Mouse (Mus musculus) G1E (cell line): ENCODE measurements around the gene 2410004B18Rik. TPM values are rescaled to one million over a fixed set of nuclear protein-coding genes. Genes with fewer than 3 reads are reported as not detected.
"Not testable (repeated sequence)": the region's sequence is repeated elsewhere in the genome, so short reads cannot be mapped to it uniquely, and the experiment has no call there.

Experiments used
- ATAC-seq: 2 replicates; pipeline ENCODE4 v1.8.0; 2016; ENCODE audit warnings: mild to moderate bottlenecking; ENCODE audit not compliant: insufficient number of reproducible peaks, poor library complexity, low FRiP score, severe bottlenecking; ENCODE audit errors: extremely low read depth
- DNase-seq: peaks from one replicate; pipeline ENCODE4 v3.0.0; 2012; ENCODE audit warnings: low spot score
- H3K27me3 ChIP-seq: 2 replicates; pipeline ENCODE4 v1.6.1; 2012; ENCODE audit warnings: mild to moderate bottlenecking, low read length, inconsistent platforms; ENCODE audit not compliant: insufficient read depth
- H3K36me3 ChIP-seq: replicated peaks from 2 replicates; pipeline ENCODE3; 2012; ENCODE audit warnings: mild to moderate bottlenecking, inconsistent platforms
- H3K4me1 ChIP-seq: 2 replicates; pipeline ENCODE4 v1.6.1; 2012; ENCODE audit warnings: low read depth, low read length, inconsistent platforms, mixed read lengths; ENCODE audit not compliant: insufficient read depth
- H3K4me3 ChIP-seq: 2 replicates; pipeline ENCODE4 v1.5.1; 2012; ENCODE audit warnings: low read depth, mild to moderate bottlenecking, inconsistent platforms, low read length, moderate library complexity, mixed read lengths
- H3K9me3 ChIP-seq: replicated peaks from 2 replicates; pipeline ENCODE4 v1.6.1; 2012; ENCODE audit warnings: inconsistent platforms
- CTCF ChIP-seq: IDR thresholded peaks from 2 replicates; pipeline ENCODE4 v1.5.1; 2012; ENCODE audit warnings: low read depth, low read length, inconsistent platforms, mixed read lengths
- GATA1 ChIP-seq: IDR thresholded peaks from 2 replicates; pipeline ENCODE4 v1.6.1; 2012; ENCODE audit warnings: borderline replicate concordance, low read length, inconsistent platforms, mixed read lengths
- GATA2 ChIP-seq: IDR thresholded peaks from 2 replicates; pipeline ENCODE4 v1.6.1; 2012; ENCODE audit warnings: low read depth, low read length, inconsistent platforms, borderline replicate concordance
- POLR2AphosphoS5 ChIP-seq: IDR thresholded peaks from 2 replicates; pipeline ENCODE4 v1.6.1; 2012; ENCODE audit warnings: low read depth, low read length, inconsistent platforms; ENCODE audit not compliant: insufficient replicate concordance
- TAL1 ChIP-seq: conservative IDR thresholded peaks from 2 replicates; pipeline ENCODE4 v1.6.1; 2012; ENCODE audit warnings: low read depth, low read length, inconsistent platforms, mixed read lengths
- polyA plus RNA-seq: library from polyadenylated mRNA; stranded (reverse); fragments of >175 nt; gene quantifications from 2 replicates; pipeline ENCODE4 v1.2.3, GENCODE M21; 2012
- total RNA-seq, 2 experiments: library from RNA; stranded (forward) in 1 of 2; stranded (reverse) in 1 of 2; fragments of 200-1000 nt in 1 of 2; fragments of >200 nt in 1 of 2; fragmentation: Nextera tagmentation in 1 of 2; gene quantifications; 2 replicates each; pipeline ENCODE4 v1.2.3; 2014 to 2017

The 2410004B18Rik gene
- total and polyA plus RNA-seq, 3 experiments: 24.8 to 57.5 (median 45.9) TPM

GRCm38 (mm10) chr3:145962411-145962810, 24.6 kb downstream of the 2410004B18Rik start:
- Histone ChIP-seq H3K9me3 (peaks cover 12% of the 10 kb centered on the region), H3K4me3 (no peak overlapping the region), H3K36me3 (peaks cover 2% of the 10 kb centered on the region), H3K4me1 (peaks cover 59% of the 10 kb centered on the region), H3K27me3 (no peaks in the 10 kb centered on the region)
- no peak for DNase-seq
- no peak for ATAC-seq
- no peak for TF ChIP-seq CTCF

- peak; percentile 47 for DNase-seq
These were observed 25.5 kb downstream of the 2410004B18Rik start for GRCm38 (mm10) chr3:145963101-145964017.

GRCm38 (mm10) chr3:145964018-145964387, 26.2 kb downstream of the 2410004B18Rik start:
- Histone ChIP-seq H3K9me3 (no peaks in the 10 kb centered on the region), H3K36me3 (no peaks in the 10 kb centered on the region), H3K4me3 (peak overlapping the region; percentile 45; the same call in 1 of the 2 replicates), H3K27me3 (no peaks in the 10 kb centered on the region), H3K4me1 (peaks cover 55% of the 10 kb centered on the region)
- ATAC-seq (0 out of 2 replicates have a peak, but pooled peaks have one; percentile 19), DNase-seq (no peak)
- TF ChIP-seq CTCF (no peak), GATA2 (no peak), GATA1 (no peak), POLR2AphosphoS5 (no peak), TAL1 (no peak)

More at GRCm38 (mm10) chr3:145963101-145964017, 25.5 kb downstream of the 2410004B18Rik start:
- H3K4me1 ChIP-seq: peaks cover 55% of the 10 kb centered on the region
- peaks cover 3% of the 10 kb centered on the region; the same call in 1 of the 2 replicates for H3K9me3 ChIP-seq
- H3K36me3 ChIP-seq: no peaks in the 10 kb centered on the region
- TF ChIP-seq TAL1 (no peak), GATA1 (no peak), GATA2 (no peak), CTCF (no peak), POLR2AphosphoS5 (no peak)
- H3K4me3 ChIP-seq: peak overlapping the region; percentile 45; the same call in 1 of the 2 replicates
- peak; percentile 31 for ATAC-seq
- no peaks in the 10 kb centered on the region for H3K27me3 ChIP-seq

GRCm38 (mm10) chr3:145964473-145964872, 26.7 kb downstream of the 2410004B18Rik start:
- ATAC-seq: peak; percentile 83

GRCm38 (mm10) chr3:145965583-145965982, 27.8 kb downstream of the 2410004B18Rik start:
- not testable (repeated sequence) for DNase-seq, H3K27me3 ChIP-seq, H3K9me3 ChIP-seq, H3K4me3 ChIP-seq, ATAC-seq, H3K36me3 ChIP-seq
- peaks cover 48% of the 10 kb centered on the region for H3K4me1 ChIP-seq

More at GRCm38 (mm10) chr3:145964473-145964872, 26.7 kb downstream of the 2410004B18Rik start:
- Histone ChIP-seq H3K27me3 (no peaks in the 10 kb centered on the region), H3K36me3 (no peaks in the 10 kb centered on the region), H3K9me3 (no peaks in the 10 kb centered on the region), H3K4me1 (peaks cover 57% of the 10 kb centered on the region), H3K4me3 (peak overlapping the region; percentile 63; the same call in 1 of the 2 replicates)
- TF ChIP-seq TAL1: peak; percentile 80
- no peak for TF ChIP-seq CTCF
- peak; percentile 45 for DNase-seq

GRCm38 (mm10) chr3:145966806-145967205, 29.0 kb downstream of the 2410004B18Rik start:
- no peaks in the 10 kb centered on the region for H3K36me3 ChIP-seq
- TF ChIP-seq GATA2 (no peak), TAL1 (no peak), GATA1 (no peak), CTCF (no peak), POLR2AphosphoS5 (no peak)
- DNase-seq (no peak), ATAC-seq (no peak)
- H3K4me1 ChIP-seq: peaks cover 47% of the 10 kb centered on the region
- no peaks in the 10 kb centered on the region for H3K9me3 ChIP-seq
- H3K4me3 ChIP-seq: no peak overlapping the region
- no peaks in the 10 kb centered on the region for H3K27me3 ChIP-seq

GRCm38 (mm10) chr3:145969031-145969501, 31.3 kb downstream of the 2410004B18Rik start:
- H3K4me3 ChIP-seq: no peak overlapping the region
- peaks cover 5% of the 10 kb centered on the region for H3K9me3 ChIP-seq
- H3K27me3 ChIP-seq: no peaks in the 10 kb centered on the region
- TF ChIP-seq POLR2AphosphoS5 (no peak), GATA2 (no peak), TAL1 (no peak), GATA1 (no peak), CTCF (no peak)
- ATAC-seq: no peak
- DNase-seq: no peak
- H3K36me3 ChIP-seq: no peaks in the 10 kb centered on the region
- peaks cover 37% of the 10 kb centered on the region for H3K4me1 ChIP-seq
